Mouse (Mus musculus): ENCODE results near the gene Pxn. TPM values are rescaled to one million over a fixed set of nuclear protein-coding genes. Genes with fewer than 3 reads are reported as not detected.
"Not testable (repeated sequence)": the region's sequence is repeated elsewhere in the genome, so short reads cannot be mapped to it uniquely, and the experiment has no call there.

The Pxn gene
- polyA plus RNA-seq, 1 experiment from 2014 or later: 39.1 TPM

GRCm38 (mm10) chr5:115491771-115492322, 14.6 kb upstream of the Pxn start:
- peak overlapping the region; percentile 76 for H3K27ac ChIP-seq (ENCODE audit: low read length)
- H3K9ac ChIP-seq (ENCODE audit: low read length): peak overlapping the region; percentile 76
- no peaks in the 10 kb centered on the region for H3K36me3 ChIP-seq (ENCODE audit: control insufficient read depth, insufficient read depth)
- 2% methylated on average over 28 of the region's 28 CpGs for WGBS
- peak overlapping the region; percentile 82 for H3K4me2 ChIP-seq (ENCODE audit: low read depth, low read length)
- H3K27me3 ChIP-seq (ENCODE audit: control insufficient read depth, insufficient read depth, low read length): no peaks in the 10 kb centered on the region
- no peaks in the 10 kb centered on the region for H3K9me3 ChIP-seq (replicated peaks; ENCODE audit: control insufficient read depth, low read length)
- ATAC-seq (replicated peaks; ENCODE audit: extremely low read depth, insufficient read depth, low FRiP score): no peak
- H3K4me3 ChIP-seq (ENCODE audit: low read length): peak overlapping the region; percentile 44
- H3K4me1 ChIP-seq (ENCODE audit: control insufficient read depth, insufficient read depth, low read length): peaks cover 28% of the 10 kb centered on the region

DNA sequence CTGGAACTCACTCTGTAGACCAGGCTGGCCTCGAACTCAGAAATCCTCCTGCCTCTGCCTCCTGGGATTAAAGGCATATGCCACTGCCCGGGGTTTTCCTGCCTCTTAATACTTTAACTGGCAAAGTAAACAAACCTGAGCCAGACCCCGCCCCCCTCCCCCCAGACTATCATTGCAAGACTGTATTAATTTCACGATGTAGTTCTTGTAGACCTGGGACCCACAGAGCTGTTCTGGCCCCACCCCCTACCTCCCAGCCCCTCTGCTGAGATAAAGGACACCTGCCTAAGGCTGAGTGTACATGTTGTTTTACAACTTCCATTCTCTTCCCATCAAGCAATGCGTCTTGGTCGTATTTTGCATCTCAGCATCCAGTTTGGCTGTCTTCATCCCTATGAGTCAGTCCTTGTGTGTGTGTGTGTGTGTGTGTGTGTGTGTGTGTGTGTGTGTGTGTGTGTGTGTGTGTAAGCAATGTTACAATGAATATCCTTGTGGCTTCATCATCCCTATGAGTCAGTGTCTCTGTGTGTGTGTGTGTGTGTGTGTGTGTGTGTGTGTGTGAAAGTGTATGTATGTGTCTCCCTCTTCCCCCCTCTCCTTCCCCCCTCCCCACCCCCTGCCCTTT, 13.7 kb upstream of the Pxn start:
- H3K4me1 ChIP-seq (ENCODE audit: control insufficient read depth, insufficient read depth, low read length): peaks cover 28% of the 10 kb centered on the region
- H3K4me3 ChIP-seq (ENCODE audit: low read length): no peak overlapping the region
- H3K36me3 ChIP-seq (ENCODE audit: control insufficient read depth, insufficient read depth): no peaks in the 10 kb centered on the region
- H3K9ac ChIP-seq (ENCODE audit: low read length): no peak overlapping the region
- peak overlapping the region; percentile 80 for H3K27ac ChIP-seq (ENCODE audit: low read length)
- no peaks in the 10 kb centered on the region for H3K9me3 ChIP-seq (replicated peaks; ENCODE audit: control insufficient read depth, low read length)
- H3K4me2 ChIP-seq (ENCODE audit: low read depth, low read length): no peak overlapping the region
- ATAC-seq (replicated peaks; ENCODE audit: extremely low read depth, insufficient read depth, low FRiP score): no peak
- no peaks in the 10 kb centered on the region for H3K27me3 ChIP-seq (ENCODE audit: control insufficient read depth, insufficient read depth, low read length)
- WGBS: 60% methylated on average over 6 of the region's 6 CpGs

DNA sequence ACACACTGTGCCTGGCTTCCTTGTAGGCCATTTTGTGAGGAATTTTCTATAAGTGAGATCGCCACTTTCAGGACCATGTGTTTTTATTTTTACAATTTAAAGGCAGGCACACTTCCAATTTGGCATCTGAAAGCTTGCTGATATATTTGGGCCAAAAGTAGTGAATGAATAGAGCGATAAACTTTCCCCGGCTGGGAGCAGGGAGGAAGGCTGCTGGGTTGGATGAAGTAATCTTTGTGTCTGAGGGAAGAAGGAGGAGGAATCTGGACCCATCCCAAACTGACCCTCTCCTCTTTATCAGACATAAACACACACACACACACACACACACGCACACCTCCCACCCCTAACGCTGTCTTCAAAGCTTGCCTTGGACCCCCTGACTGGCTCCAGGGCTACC, 13.0 kb upstream of the Pxn start:
- ATAC-seq (replicated peaks; ENCODE audit: extremely low read depth, insufficient read depth, low FRiP score): no peak
- no peaks in the 10 kb centered on the region for H3K36me3 ChIP-seq (ENCODE audit: control insufficient read depth, insufficient read depth)
- no peaks in the 10 kb centered on the region for H3K9me3 ChIP-seq (replicated peaks; ENCODE audit: control insufficient read depth, low read length)
- peaks cover 28% of the 10 kb centered on the region for H3K4me1 ChIP-seq (ENCODE audit: control insufficient read depth, insufficient read depth, low read length)
- WGBS: 23% methylated on average over 5 of the region's 5 CpGs
- 0 out of 2 replicates have a peak overlapping the region, but pooled peaks have one; percentile 45 for H3K9ac ChIP-seq (ENCODE audit: low read length)
- peak overlapping the region; percentile 5; the same call in 1 of the 2 replicates for H3K4me2 ChIP-seq (ENCODE audit: low read depth, low read length)
- H3K4me3 ChIP-seq (ENCODE audit: low read length): no peak overlapping the region
- H3K27me3 ChIP-seq (ENCODE audit: control insufficient read depth, insufficient read depth, low read length): no peaks in the 10 kb centered on the region
- peak overlapping the region; percentile 80 for H3K27ac ChIP-seq (ENCODE audit: low read length)

- not testable (repeated sequence) for H3K27ac ChIP-seq (ENCODE audit: low read length); H3K36me3 ChIP-seq (ENCODE audit: control insufficient read depth, insufficient read depth); H3K27me3 ChIP-seq (ENCODE audit: control insufficient read depth, insufficient read depth, low read length); H3K4me3 ChIP-seq (ENCODE audit: low read length); H3K4me2 ChIP-seq (ENCODE audit: low read depth, low read length); ATAC-seq (replicated peaks; ENCODE audit: extremely low read depth, insufficient read depth, low FRiP score); H3K9me3 ChIP-seq (replicated peaks; ENCODE audit: control insufficient read depth, low read length); H3K9ac ChIP-seq (ENCODE audit: low read length)
- peaks cover 26% of the 10 kb centered on the region for H3K4me1 ChIP-seq (ENCODE audit: control insufficient read depth, insufficient read depth, low read length)
- 78% methylated on average over 2 of the region's 3 CpGs for WGBS
Observed at GRCm38 (mm10) chr5:115495618-115496017, 10.9 kb upstream of the Pxn start.

DNA sequence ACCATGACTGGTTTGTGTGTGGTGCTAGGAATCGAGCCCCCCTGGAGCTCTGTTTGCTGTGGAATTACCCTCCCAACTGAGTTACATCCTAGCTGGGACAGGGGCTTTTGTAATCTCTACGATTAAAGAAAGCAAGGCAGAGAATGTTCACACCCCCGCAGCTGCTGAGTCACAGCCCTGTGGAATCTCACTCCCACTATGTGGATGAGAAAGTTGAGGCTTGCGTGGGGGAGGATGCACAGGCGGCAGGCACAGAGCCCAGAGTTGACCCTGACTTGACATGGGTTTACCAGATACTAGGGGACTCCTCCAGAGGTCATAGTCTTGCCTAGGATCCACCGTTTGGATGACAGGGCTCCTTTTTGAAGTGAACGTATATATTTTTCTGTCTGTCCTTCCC, 9.4 kb upstream of the Pxn start:
- no peak for ATAC-seq (replicated peaks; ENCODE audit: extremely low read depth, insufficient read depth, low FRiP score)
- peaks cover 12% of the 10 kb centered on the region for H3K4me1 ChIP-seq (ENCODE audit: control insufficient read depth, insufficient read depth, low read length)
- H3K27me3 ChIP-seq (ENCODE audit: control insufficient read depth, insufficient read depth, low read length): no peaks in the 10 kb centered on the region
- no peaks in the 10 kb centered on the region for H3K36me3 ChIP-seq (ENCODE audit: control insufficient read depth, insufficient read depth)
- no peak overlapping the region for H3K4me2 ChIP-seq (ENCODE audit: low read depth, low read length)
- no peaks in the 10 kb centered on the region for H3K9me3 ChIP-seq (replicated peaks; ENCODE audit: control insufficient read depth, low read length)
- H3K27ac ChIP-seq (ENCODE audit: low read length): no peak overlapping the region
- WGBS: 69% methylated on average over 7 of the region's 7 CpGs
- no peak overlapping the region for H3K4me3 ChIP-seq (ENCODE audit: low read length)
- no peak overlapping the region for H3K9ac ChIP-seq (ENCODE audit: low read length)

DNA sequence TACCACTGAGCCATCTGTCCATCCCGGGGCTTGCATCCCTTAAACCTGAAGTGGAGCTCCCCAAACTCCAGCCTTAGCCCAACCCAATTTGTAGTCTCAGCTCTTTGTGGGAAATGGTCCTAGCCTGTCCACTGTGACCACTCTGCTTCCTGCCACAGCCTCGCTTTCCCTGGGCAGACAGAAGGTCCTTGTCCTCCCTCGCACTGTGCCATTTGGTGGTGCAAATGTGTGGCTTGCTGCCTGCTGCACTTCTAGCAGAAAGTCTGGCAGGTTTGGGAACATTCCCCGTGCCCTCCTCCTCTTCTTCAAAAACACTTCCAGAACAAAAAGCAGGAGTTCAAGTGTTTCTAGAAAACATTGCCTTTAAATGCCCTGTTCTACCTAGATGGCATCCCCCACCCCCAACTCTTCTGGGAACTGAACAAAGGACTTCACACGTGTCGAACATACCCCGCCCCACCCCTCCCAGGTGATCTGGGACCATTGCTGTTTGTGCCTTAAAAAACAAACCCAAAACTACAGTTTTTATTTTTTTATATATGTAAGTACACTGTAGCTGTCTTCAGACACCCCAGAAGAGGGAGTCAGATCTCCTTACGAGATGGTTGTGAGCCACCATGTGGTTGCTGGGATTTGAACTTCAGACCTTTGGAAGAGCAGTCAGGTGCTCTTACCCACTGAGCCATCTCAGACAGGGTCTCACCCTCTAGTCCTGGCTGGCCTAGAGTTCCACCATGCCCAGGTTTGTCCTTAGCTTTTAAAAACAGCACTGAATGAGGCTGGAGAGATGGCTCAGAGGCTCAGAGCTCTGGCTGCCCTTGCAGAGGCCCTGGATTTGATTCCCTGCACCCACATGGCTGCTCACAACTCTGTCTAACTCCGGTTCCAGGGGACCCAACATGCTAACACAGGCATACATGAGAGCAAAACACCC, 7.9 kb upstream of the Pxn start:
- Histone ChIP-seq H3K9me3 (replicated peaks; ENCODE audit: control insufficient read depth, low read length) (no peaks in the 10 kb centered on the region), H3K27ac (ENCODE audit: low read length) (no peak overlapping the region), H3K4me2 (ENCODE audit: low read depth, low read length) (no peak overlapping the region), H3K4me3 (ENCODE audit: low read length) (no peak overlapping the region), H3K9ac (ENCODE audit: low read length) (no peak overlapping the region), H3K36me3 (ENCODE audit: control insufficient read depth, insufficient read depth) (no peaks in the 10 kb centered on the region), H3K27me3 (ENCODE audit: control insufficient read depth, insufficient read depth, low read length) (no peaks in the 10 kb centered on the region), H3K4me1 (ENCODE audit: control insufficient read depth, insufficient read depth, low read length) (peaks cover 4% of the 10 kb centered on the region; the same call in 1 of the 2 replicates)
- no peak for ATAC-seq (replicated peaks; ENCODE audit: extremely low read depth, insufficient read depth, low FRiP score)
- 52% methylated on average over 9 of the region's 9 CpGs for WGBS

- Histone ChIP-seq H3K9ac (ENCODE audit: low read length) (no peak overlapping the region), H3K4me2 (ENCODE audit: low read depth, low read length) (no peak overlapping the region), H3K27ac (ENCODE audit: low read length) (no peak overlapping the region), H3K27me3 (ENCODE audit: control insufficient read depth, insufficient read depth, low read length) (no peaks in the 10 kb centered on the region), H3K9me3 (replicated peaks; ENCODE audit: control insufficient read depth, low read length) (no peaks in the 10 kb centered on the region), H3K36me3 (ENCODE audit: control insufficient read depth, insufficient read depth) (no peaks in the 10 kb centered on the region), H3K4me1 (ENCODE audit: control insufficient read depth, insufficient read depth, low read length) (no peaks in the 10 kb centered on the region), H3K4me3 (ENCODE audit: low read length) (no peak overlapping the region)
- ATAC-seq (replicated peaks; ENCODE audit: extremely low read depth, insufficient read depth, low FRiP score): no peak
- WGBS: 72% methylated on average over 12 of the region's 12 CpGs
Observed at GRCm38 (mm10) chr5:115500383-115500935, 6.0 kb upstream of the Pxn start.

DNA sequence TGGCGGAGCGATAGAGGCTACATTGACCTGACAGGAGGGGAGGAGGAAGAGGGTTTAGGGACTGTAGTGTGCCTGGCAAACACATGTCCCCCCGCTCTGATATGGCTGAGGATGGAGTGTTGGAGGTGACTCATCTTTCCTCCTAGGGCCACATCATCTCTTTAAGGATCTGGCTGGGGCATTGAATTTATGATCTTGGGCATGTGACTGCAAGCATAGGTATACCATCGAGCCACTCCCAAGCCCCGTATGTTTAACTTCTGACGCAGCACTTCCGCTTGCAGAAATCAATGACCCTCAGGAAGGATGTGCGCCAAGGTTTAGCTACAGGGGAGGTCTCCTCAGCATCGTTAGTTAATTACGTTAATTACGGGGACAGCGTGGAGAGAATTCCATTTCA, 3.4 kb upstream of the Pxn start:
- no peaks in the 10 kb centered on the region for H3K27me3 ChIP-seq (ENCODE audit: control insufficient read depth, insufficient read depth, low read length)
- WGBS: 50% methylated on average over 12 of the region's 12 CpGs
- no peaks in the 10 kb centered on the region for H3K9me3 ChIP-seq (replicated peaks; ENCODE audit: control insufficient read depth, low read length)
- no peak overlapping the region for H3K4me2 ChIP-seq (ENCODE audit: low read depth, low read length)
- H3K36me3 ChIP-seq (ENCODE audit: control insufficient read depth, insufficient read depth): no peaks in the 10 kb centered on the region
- H3K4me3 ChIP-seq (ENCODE audit: low read length): no peak overlapping the region
- peaks cover 10% of the 10 kb centered on the region for H3K4me1 ChIP-seq (ENCODE audit: control insufficient read depth, insufficient read depth, low read length)
- ATAC-seq (replicated peaks; ENCODE audit: extremely low read depth, insufficient read depth, low FRiP score): no peak
- no peak overlapping the region for H3K9ac ChIP-seq (ENCODE audit: low read length)
- no peak overlapping the region for H3K27ac ChIP-seq (ENCODE audit: low read length)

- H3K4me1 ChIP-seq (ENCODE audit: control insufficient read depth, insufficient read depth, low read length): peaks cover 33% of the 10 kb centered on the region
- H3K9ac ChIP-seq (ENCODE audit: low read length); H3K36me3 ChIP-seq (ENCODE audit: control insufficient read depth, insufficient read depth); H3K27me3 ChIP-seq (ENCODE audit: control insufficient read depth, insufficient read depth, low read length); H3K27ac ChIP-seq (ENCODE audit: low read length); ATAC-seq (replicated peaks; ENCODE audit: extremely low read depth, insufficient read depth, low FRiP score); H3K4me2 ChIP-seq (ENCODE audit: low read depth, low read length); H3K4me3 ChIP-seq (ENCODE audit: low read length); H3K9me3 ChIP-seq (replicated peaks; ENCODE audit: control insufficient read depth, low read length): not testable (repeated sequence)
- 68% methylated on average over 4 of the region's 4 CpGs for WGBS
Observed at GRCm38 (mm10) chr5:115505617-115506016, 859 bp upstream of the Pxn start.

Data from heart, embryonic 16.5 days (tissue).